Mouse (Mus musculus): Measurements from ENCODE around the gene F5.

GRCm38 (mm10) chr1:164212686-164213085 is 61.0 kb downstream of the F5 start:
- TF ChIP-seq POLR2A (IDR thresholded peaks at IDR 0.05; ENCODE audit: extremely low read depth, insufficient read depth, low read length) (no peak), CTCF (IDR thresholded peaks at IDR 0.05; ENCODE audit: extremely low read depth, insufficient read depth, low read length) (no peak)
